Comparison of ENCODE assay signal across 8 mouse cellular contexts in genomic region chr4:44072873-44073441, GRCm38 (mm10). TPM values are rescaled to one million over a fixed set of nuclear protein-coding genes. Genes with fewer than 3 reads are reported as not detected.
DNase-seq lines count a peak whose midpoint lies in the region; ATAC-seq and TF ChIP-seq lines count a peak whose summit lies in the region.

No protein-coding gene starts in this region.

- peak overlapping the region; percentile 69 for H3K4me3 ChIP-seq in kidney, adult 2 months (ENCODE audit: insufficient read depth, low read depth, low read length)
- peak overlapping the region; percentile 80 for H3K4me3 ChIP-seq in hindbrain, embryonic 14.5 days (replicated peaks; ENCODE audit: low read length)
- peak overlapping the region; percentile 90 for H3K4me3 ChIP-seq in midbrain, embryonic 12.5 days

- H3K27me3 ChIP-seq in kidney, adult 2 months (replicated peaks; ENCODE audit: control insufficient read depth, insufficient read depth, low read length): no peaks in the 10 kb centered on the region
- H3K27me3 ChIP-seq in hindbrain, embryonic 14.5 days (ENCODE audit: control insufficient read depth, insufficient read depth, low read length): no peaks in the 10 kb centered on the region
- H3K27me3 ChIP-seq in midbrain, embryonic 12.5 days: peaks cover 27% of the 10 kb centered on the region

- H3K9ac ChIP-seq in hindbrain, embryonic 14.5 days: peak overlapping the region; percentile 83
- peak overlapping the region; percentile 85 for H3K9ac ChIP-seq in midbrain, embryonic 12.5 days (replicated peaks)

- intact Hi-C loops in left cerebral cortex, postnatal 14 days (cut with DNase I): loop anchor here (5.0 kb wide), 1 partner anchor 219 kb away; no protein-coding TSS in a partner anchor

- ATAC-seq in hindbrain, embryonic 14.5 days (ENCODE audit: low FRiP score): peak; percentile 68
- ATAC-seq in midbrain, embryonic 12.5 days (ENCODE audit: low FRiP score, low read depth): peak; percentile 53

- H3K27ac ChIP-seq in kidney, adult 2 months (ENCODE audit: insufficient read depth, low read depth, low read length): peak overlapping the region; percentile 74
- peak overlapping the region; percentile 78 for H3K27ac ChIP-seq in hindbrain, embryonic 14.5 days
- peak overlapping the region; percentile 69 for H3K27ac ChIP-seq in midbrain, embryonic 12.5 days (replicated peaks)

- peak overlapping the region; percentile 61 for H3K4me2 ChIP-seq in hindbrain, embryonic 14.5 days (replicated peaks)
- H3K4me2 ChIP-seq in midbrain, embryonic 12.5 days (replicated peaks): peak overlapping the region; percentile 90

- no peaks in the 10 kb centered on the region for H3K9me3 ChIP-seq in hindbrain, embryonic 14.5 days (ENCODE audit: control insufficient read depth, low read length)
- no peaks in the 10 kb centered on the region for H3K9me3 ChIP-seq in midbrain, embryonic 12.5 days

- no peak for TF ChIP-seq CTCF in kidney, adult 2 months (conservative IDR thresholded peaks at IDR 0.05; ENCODE audit: insufficient read depth, insufficient read length, low read depth, low read length)
- 0 out of 2 replicates have a peak, but pooled peaks have one; percentile 4 for TF ChIP-seq CTCF in brain, embryonic 14.5 days (IDR thresholded peaks at IDR 0.05; ENCODE audit: borderline replicate concordance, extremely low read depth, insufficient read depth, insufficient read length)

- no peaks in the 10 kb centered on the region for H3K36me3 ChIP-seq in kidney, adult 2 months (ENCODE audit: control insufficient read depth, insufficient read depth, low read length)
- no peaks in the 10 kb centered on the region for H3K36me3 ChIP-seq in hindbrain, embryonic 14.5 days (replicated peaks; ENCODE audit: control insufficient read depth, insufficient read depth)
- H3K36me3 ChIP-seq in midbrain, embryonic 12.5 days: no peaks in the 10 kb centered on the region

- no peak for TF ChIP-seq POLR2A in kidney, adult 2 months (IDR thresholded peaks at IDR 0.05; ENCODE audit: low read depth, low read length)
- TF ChIP-seq POLR2A in brain, embryonic 14.5 days (IDR thresholded peaks at IDR 0.05; ENCODE audit: borderline replicate concordance, extremely low read depth, insufficient read depth, insufficient read length, poor library complexity, severe bottlenecking): no peak

- no peak for DNase-seq in kidney, adult 2 months
- no peak for DNase-seq in kidney, adult 18-20 months
- no peak for DNase-seq in brain, embryonic 14.5 days (ENCODE audit: low read depth)
- DNase-seq in hindbrain, embryonic 14.5 days (ENCODE audit: low spot score): peak; percentile 32
- no peak for DNase-seq in right cerebral cortex, adult 18-20 months
- no peak for DNase-seq in left cerebral cortex, postnatal 14 days (ENCODE audit: low spot score in 2 of 2)
- DNase-seq in right cerebral cortex, postnatal 10 days (ENCODE audit: low spot score in 2 of 2): no peak

- WGBS in kidney, adult 2 months: 8% methylated on average over 9 of the region's 9 CpGs
- 12% methylated on average over 9 of the region's 9 CpGs for WGBS in hindbrain, embryonic 14.5 days
- WGBS in midbrain, embryonic 12.5 days: 10% methylated on average over 9 of the region's 9 CpGs

- H3K4me1 ChIP-seq in kidney, adult 2 months (ENCODE audit: control insufficient read depth, insufficient read depth, low read length): peaks cover 10% of the 10 kb centered on the region; the same call in 1 of the 2 replicates
- peaks cover 19% of the 10 kb centered on the region for H3K4me1 ChIP-seq in hindbrain, embryonic 14.5 days (replicated peaks; ENCODE audit: control insufficient read depth, insufficient read depth, low read length)
- H3K4me1 ChIP-seq in midbrain, embryonic 12.5 days: peaks cover 16% of the 10 kb centered on the region

RNA-seq across cellular contexts. Expression of gene Gne, which starts 11.0 kb away (rescaled TPM):
- 26.2 and 26.4 TPM in 2 replicates for polyA plus RNA-seq in kidney, adult 2 months (2012; rRNA removed)
- 13.2 and 20.7 TPM in 2 replicates for polyA plus RNA-seq in brain, embryonic 14.5 days (2012; rRNA removed)
- 32.1 and 35.1 TPM in 2 replicates for polyA plus RNA-seq in hindbrain, embryonic 14.5 days (2014; fragmentation: Nextera tagmentation; extraction: Ambion mirVana)
- polyA plus RNA-seq in midbrain, embryonic 12.5 days (2016; fragmentation: Nextera tagmentation; extraction: Ambion mirVana): 15.6 and 17.2 TPM in 2 replicates
- 10 to 100 TPM; 38.2 to 49.6 TPM for total RNA-seq in left cerebral cortex, postnatal 14 days (2021)
